16 mouse cellular contexts compared by ENCODE assay signal in genomic region chr16:91985211-91985610, GRCm38 (mm10).
"Had no signal": no experiment of that assay in that cellular context is flagged by ENCODE, and none has a peak within 500 bp of the region (broad histone marks: within the 10 kb centered on the region; RNA-seq: fewer than 3 reads in every experiment).

No protein-coding gene starts in this region.

- H3K36me3 ChIP-seq: limb, embryonic 15.5 days; liver, embryonic 12.5 days; midbrain, embryonic 15.5 days; neural tube, embryonic 12.5 days had no signal

- H3K27me3 ChIP-seq: limb, embryonic 15.5 days; midbrain, embryonic 15.5 days; neural tube, embryonic 12.5 days had no signal

- H3K4me2 ChIP-seq: limb, embryonic 15.5 days; liver, embryonic 12.5 days; lung, embryonic 14.5 days; midbrain, embryonic 11.5 days; midbrain, embryonic 15.5 days; neural tube, embryonic 12.5 days had no signal

- H3K9ac ChIP-seq: limb, embryonic 15.5 days; liver, embryonic 12.5 days; lung, embryonic 14.5 days; midbrain, embryonic 15.5 days; neural tube, embryonic 12.5 days had no signal

- H3K4me3 ChIP-seq: limb, embryonic 15.5 days; liver, embryonic 12.5 days; megakaryocyte, embryonic 14.5 days; midbrain, embryonic 15.5 days; neural tube, embryonic 12.5 days had no signal

- ATAC-seq: inflammation-experienced regulatory T-cells, adult 6 months; intestine, postnatal 0 days; liver, embryonic 12.5 days; midbrain, embryonic 15.5 days had no signal

- DNase-seq: layer of hippocampus, adult 9-11 months; layer of hippocampus, postnatal 36 days; lung, embryonic 14.5 days; lung, postnatal 10 days; right cerebral cortex, postnatal 4 days; spleen, adult 18-20 months; thymus, postnatal 36 days had no signal

- H3K4me1 ChIP-seq: limb, embryonic 15.5 days; liver, embryonic 12.5 days; midbrain, embryonic 15.5 days; neural tube, embryonic 12.5 days had no signal

- H3K9me3 ChIP-seq: limb, embryonic 15.5 days; liver, embryonic 12.5 days; midbrain, embryonic 15.5 days; neural tube, embryonic 12.5 days had no signal

- H3K27ac ChIP-seq: limb, embryonic 15.5 days; liver, embryonic 12.5 days; macrophage; midbrain, embryonic 15.5 days; neural tube, embryonic 12.5 days had no signal
